Mouse (Mus musculus) myocyte (in vitro differentiated cells): Measurements from ENCODE around the gene Trpm6.

Experiments
- CEBPB ChIP-seq: IDR thresholded peaks from 2 replicates; pipeline ENCODE4 v1.6.1; 2011; ENCODE audit warnings: mild to moderate bottlenecking, moderate library complexity; ENCODE audit not compliant: poor library complexity, insufficient read depth, severe bottlenecking
- MAX ChIP-seq: IDR thresholded peaks from one replicate; pipeline ENCODE4 v1.6.1; 2011; ENCODE audit warnings: low read depth, mild to moderate bottlenecking, control low read depth
- MYOD1 ChIP-seq, 3 experiments: IDR thresholded peaks; one replicate each; pipeline ENCODE4 v1.6.1; 2011; ENCODE audit warnings: control low read depth in 2 of 3, low read depth in 2 of 3, mild to moderate bottlenecking in 2 of 3, moderate library complexity in 1 of 3; ENCODE audit not compliant: insufficient read length in 2 of 3, control insufficient read depth in 1 of 3
- MYOG ChIP-seq, 3 experiments: IDR thresholded peaks; one replicate each; pipeline ENCODE4 v1.6.1; 2011; ENCODE audit warnings: control low read depth in 2 of 3, low read depth in 2 of 3, mild to moderate bottlenecking in 2 of 3; ENCODE audit not compliant: insufficient read length in 2 of 3, control insufficient read depth in 1 of 3, insufficient read depth in 1 of 3
- POLR2A ChIP-seq: IDR thresholded peaks from one replicate; pipeline ENCODE4 v1.6.1; 2011; ENCODE audit warnings: low read depth, mild to moderate bottlenecking, control low read depth, moderate library complexity; ENCODE audit not compliant: insufficient read length
- POLR2AphosphoS2 ChIP-seq: IDR thresholded peaks from one replicate; pipeline ENCODE4 v1.6.1; 2011; ENCODE audit warnings: low read depth, control low read depth; ENCODE audit not compliant: insufficient read length
- TCF12 ChIP-seq: IDR thresholded peaks from one replicate; pipeline ENCODE4 v1.6.1; 2011; ENCODE audit warnings: mild to moderate bottlenecking, control low read depth; ENCODE audit not compliant: poor library complexity, insufficient read depth, severe bottlenecking
- USF1 ChIP-seq: IDR thresholded peaks from one replicate; pipeline ENCODE4 v1.6.1; 2011; ENCODE audit warnings: low read depth, mild to moderate bottlenecking, control low read depth, moderate library complexity

- TF ChIP-seq POLR2A = no peak
- no peak for TF ChIP-seq MYOD1 (IDR thresholded peaks at IDR 0.05; ENCODE audit: control insufficient read depth in 1 of 3, insufficient read length in 2 of 3, low read depth in 2 of 3)
- TF ChIP-seq CEBPB = no peak
- no peak for TF ChIP-seq POLR2AphosphoS2
- no peak for TF ChIP-seq MAX
- TF ChIP-seq USF1 = no peak
- TF ChIP-seq TCF12 = no peak
- no peak for TF ChIP-seq MYOG (IDR thresholded peaks at IDR 0.05; ENCODE audit: control insufficient read depth in 1 of 3, insufficient read depth in 1 of 3, insufficient read length in 2 of 3, low read depth in 2 of 3)
These were observed 159.9 kb downstream of the Trpm6 start for GRCm38 (mm10) chr19:18909641-18910040.
